Mouse (Mus musculus): ENCODE data around the gene Stk24.

DNA sequence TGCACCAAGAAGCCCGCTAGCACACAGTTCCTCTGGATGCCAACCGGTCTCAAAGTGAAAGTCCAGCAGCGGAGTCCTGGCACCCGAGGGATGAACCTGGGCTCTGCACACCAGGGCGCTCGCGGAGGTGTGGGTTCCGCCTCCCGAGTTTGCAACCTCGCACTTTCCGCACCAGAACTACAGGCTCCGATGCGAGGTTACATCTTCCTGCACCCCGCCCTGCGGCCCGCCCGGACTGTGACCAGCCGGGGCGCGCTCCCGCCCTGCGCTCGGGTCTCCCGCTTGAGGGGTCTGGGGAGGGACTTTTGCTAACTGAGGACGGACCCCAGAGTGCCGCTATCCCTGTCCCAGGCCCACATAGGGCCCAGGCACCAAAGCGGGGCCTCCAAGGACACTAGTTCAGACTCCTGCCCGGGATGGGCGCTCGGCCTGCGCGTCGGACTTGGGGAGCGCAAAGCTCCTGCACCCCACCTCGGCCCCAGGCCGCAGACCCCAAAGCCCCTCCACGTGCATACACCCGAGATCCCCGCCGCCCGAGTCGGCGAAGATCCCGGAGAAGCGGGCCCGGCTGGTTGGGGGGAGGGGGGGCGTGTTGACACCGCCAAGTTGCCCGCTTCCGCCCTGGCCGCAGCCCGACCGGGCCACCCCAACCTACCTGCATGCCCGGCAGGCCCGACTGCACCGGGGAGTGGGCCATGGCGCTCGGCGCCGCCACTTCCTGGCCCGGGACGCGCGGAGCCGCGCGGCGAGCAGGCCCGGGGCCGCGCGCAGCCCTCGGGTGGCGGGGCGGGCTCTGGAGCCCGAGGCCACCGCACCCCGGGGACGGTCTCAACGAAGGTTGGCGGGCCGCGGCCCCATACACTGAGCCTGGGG is 1.3 kb downstream of the Stk24 start:
- TF ChIP-seq CTCF (IDR thresholded peaks at IDR 0.05) = no peak
- TF ChIP-seq EP300 (IDR thresholded peaks at IDR 0.05) = no peak
